Mouse (Mus musculus) MEL (cell line): ENCODE data around the gene Gm28048.

Experiments
- CTCF ChIP-seq, 3 experiments: IDR thresholded peaks in 2 of 3; conservative IDR thresholded peaks in 1 of 3; 2 replicates each; pipeline ENCODE4 v1.5.1; 2011 to 2012; ENCODE audit warnings: low read length in 3 of 3, low read depth in 2 of 3, mild to moderate bottlenecking in 2 of 3, improper control_type of control experiment in 1 of 3, inconsistent platforms in 1 of 3, mixed read lengths in 1 of 3, moderate library complexity in 1 of 3; ENCODE audit not compliant: control insufficient read depth in 1 of 3, insufficient read depth in 1 of 3, poor library complexity in 1 of 3, severe bottlenecking in 1 of 3
- E2F4 ChIP-seq: IDR thresholded peaks from 2 replicates; pipeline ENCODE4 v1.6.1; 2011; ENCODE audit warnings: low read depth, low read length, improper control_type of control experiment, borderline replicate concordance
- JUND ChIP-seq: IDR thresholded peaks from 2 replicates; pipeline ENCODE4 v1.6.1; 2011; ENCODE audit warnings: low read depth, mild to moderate bottlenecking, improper control_type of control experiment, low read length
- KAT2A ChIP-seq: conservative IDR thresholded peaks from 2 replicates; pipeline ENCODE4 v1.6.1; 2012; ENCODE audit warnings: low read depth, low read length, improper control_type of control experiment, inconsistent platforms
- MXI1 ChIP-seq: IDR thresholded peaks from 2 replicates; pipeline ENCODE4 v1.6.1; 2011; ENCODE audit warnings: mild to moderate bottlenecking, low read depth, low read length, improper control_type of control experiment
- POLR2A ChIP-seq, 2 experiments: IDR thresholded peaks; 2 replicates each; pipeline ENCODE4 v1.6.1; 2011 to 2012; ENCODE audit warnings: low read length in 2 of 2, mild to moderate bottlenecking in 2 of 2, control low read depth in 1 of 2, improper control_type of control experiment in 1 of 2, low read depth in 1 of 2, moderate library complexity in 1 of 2; ENCODE audit not compliant: control insufficient read depth in 1 of 2, insufficient read depth in 1 of 2, poor library complexity in 1 of 2
- RCOR1 ChIP-seq: IDR thresholded peaks from 2 replicates; pipeline ENCODE4 v1.6.1; 2012; ENCODE audit warnings: low read depth, mild to moderate bottlenecking, inconsistent platforms, low read length, improper control_type of control experiment
- SMC3 ChIP-seq: IDR thresholded peaks from 2 replicates; pipeline ENCODE4 v1.6.1; 2011; ENCODE audit warnings: low read depth, low read length, improper control_type of control experiment
- TBP ChIP-seq: IDR thresholded peaks from 2 replicates; pipeline ENCODE4 v1.8.0; 2011; ENCODE audit warnings: low read depth, low read length, improper control_type of control experiment
- TCF12 ChIP-seq: IDR thresholded peaks from 2 replicates; pipeline ENCODE4 v1.6.1; 2014; ENCODE audit warnings: low read depth, mild to moderate bottlenecking, inconsistent platforms, low read length, improper control_type of control experiment, moderate library complexity
- UBTF ChIP-seq: IDR thresholded peaks from 2 replicates; pipeline ENCODE4 v1.6.1; 2012; ENCODE audit warnings: low read depth, mild to moderate bottlenecking, inconsistent platforms, low read length, improper control_type of control experiment, moderate library complexity, borderline replicate concordance; ENCODE audit not compliant: insufficient read depth
- USF1 ChIP-seq: IDR thresholded peaks from 2 replicates; pipeline ENCODE4 v1.6.1; 2014; ENCODE audit warnings: low read depth, mild to moderate bottlenecking, inconsistent platforms, low read length, improper control_type of control experiment, moderate library complexity

GRCm38 (mm10) chr11:22858441-22859300, 123.2 kb downstream of the Gm28048 start:
- no peak for TF ChIP-seq CTCF (IDR thresholded peaks at IDR 0.05 in 2 of 3, conservative IDR thresholded peaks at IDR 0.05 in 1 of 3; ENCODE audit: control insufficient read depth in 1 of 3, insufficient read depth in 1 of 3, low read depth in 2 of 3, low read length in 3 of 3, poor library complexity in 1 of 3, severe bottlenecking in 1 of 3)
- peak; percentile 61 for TF ChIP-seq MXI1
- no peak; a peak in 1 of 4 replicates for TF ChIP-seq POLR2A (IDR thresholded peaks at IDR 0.05; ENCODE audit: control insufficient read depth in 1 of 2, insufficient read depth in 1 of 2, low read depth in 1 of 2, low read length in 2 of 2, poor library complexity in 1 of 2)
- TF ChIP-seq TCF12, result no peak
- no peak for TF ChIP-seq JUND
- TF ChIP-seq USF1, result no peak
- TF ChIP-seq KAT2A, result no peak
- no peak for TF ChIP-seq TBP
- TF ChIP-seq RCOR1, result no peak; the same call in 1 of the 2 replicates
- TF ChIP-seq SMC3, result no peak
- TF ChIP-seq UBTF, result no peak; the same call in 1 of the 2 replicates
- TF ChIP-seq E2F4, result no peak
